Mouse (Mus musculus) layer of hippocampus, adult 18-20 months (tissue): Measurements from ENCODE around the gene Mical1. TPM values are rescaled to one million over a fixed set of nuclear protein-coding genes. Genes with fewer than 3 reads are reported as not detected.

Source experiments
- DNase-seq, 2 experiments: peaks; one replicate each; pipeline ENCODE4 v3.0.0; 2022; ENCODE audit warnings: low spot score in 2 of 2
- long read RNA-seq: library from polyadenylated mRNA; stranded (forward); transcript quantifications from one replicate; pipeline ENCODE4 v2.0.0, GENCODE M21; 2021
- total RNA-seq, 2 experiments: library from RNA; stranded (reverse); gene quantifications; 2 replicates each; pipeline ENCODE4 v1.2.3; 2021

The Mical1 gene
- total RNA-seq, result 10 to 100 TPM; 15.2 to 18.0 TPM
- long read RNA-seq, partial matches to known transcripts, result 5 of 14 reads
- long read RNA-seq, other reads (novel, unspliced or antisense), result 6 of 14 reads

- peak in 1 of 2 experiments; percentile 39 for DNase-seq
Measured at GRCm38 (mm10) chr10:41476171-41477017, at the start of gene Mical1. Gene Mical1, plus strand, starts transcription at chr10:41476314.

GRCm38 (mm10) chr10:41426368-41426767 is 49.7 kb upstream of the Mical1 start:
- DNase-seq, result no peak

DNA sequence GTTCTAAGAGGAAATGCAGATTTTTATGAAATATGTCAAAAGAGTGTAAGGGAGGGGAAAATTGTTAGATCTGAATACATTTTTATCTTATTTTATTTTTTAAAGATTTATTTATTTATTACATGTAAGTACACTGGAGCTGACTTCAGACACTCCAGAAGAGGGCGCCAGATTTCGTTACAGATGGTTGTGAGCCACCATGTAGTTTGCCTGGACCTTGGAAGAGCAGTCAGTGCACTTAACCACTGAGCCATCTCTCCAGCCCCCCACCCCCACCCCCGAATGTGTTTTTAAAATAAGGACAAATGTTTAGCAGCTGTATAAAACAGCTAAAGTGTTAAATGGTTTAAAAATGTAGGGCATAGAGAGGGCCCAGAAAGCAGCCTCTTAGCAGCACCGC is 41.5 kb upstream of the Mical1 start:
- peak; percentile 21 to 74 for DNase-seq

- no peak for DNase-seq
Measured at GRCm38 (mm10) chr10:41435141-41435540, 41.0 kb upstream of the Mical1 start.

GRCm38 (mm10) chr10:41448216-41448615 is 27.9 kb upstream of the Mical1 start:
- no peak for DNase-seq

- DNase-seq, result peak in 1 of 2 experiments; percentile 9
Measured at GRCm38 (mm10) chr10:41449684-41450083, 26.4 kb upstream of the Mical1 start.

- DNase-seq, result peak; percentile 90 to 97
Measured at GRCm38 (mm10) chr10:41450137-41450670, 25.9 kb upstream of the Mical1 start, which contains the start of gene Zbtb24. Gene Zbtb24, plus strand, starts transcription at chr10:41450383.

- no peak for DNase-seq
Measured at GRCm38 (mm10) chr10:41450780-41451522, 25.2 kb upstream of the Mical1 start.

DNA sequence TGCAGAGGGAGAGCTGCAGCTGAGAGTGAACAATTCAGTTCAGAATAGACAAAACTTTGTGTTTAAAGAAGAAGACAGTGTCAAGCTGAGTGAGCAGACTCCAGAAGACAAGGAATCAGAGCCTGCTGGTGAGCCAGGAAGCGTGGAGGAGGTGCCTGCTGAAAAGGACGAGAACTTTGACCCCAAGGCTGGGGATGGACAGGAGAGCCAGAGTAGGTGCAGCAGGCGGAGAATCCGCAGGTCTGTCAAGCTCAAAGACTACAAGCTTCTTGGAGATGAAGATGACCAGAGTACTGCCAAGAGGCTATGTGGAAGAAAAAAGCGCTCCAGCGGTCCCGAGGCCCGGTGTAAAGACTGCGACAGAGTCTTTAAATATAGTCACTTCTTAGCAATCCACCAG is 24.5 kb upstream of the Mical1 start:
- no peak for DNase-seq

- DNase-seq, result no peak
Measured at GRCm38 (mm10) chr10:41452791-41453190, 23.3 kb upstream of the Mical1 start.

- DNase-seq, result no peak
Measured at GRCm38 (mm10) chr10:41459990-41460389, 16.1 kb upstream of the Mical1 start.

GRCm38 (mm10) chr10:41460501-41460900 is 15.6 kb upstream of the Mical1 start:
- no peak for DNase-seq

DNA sequence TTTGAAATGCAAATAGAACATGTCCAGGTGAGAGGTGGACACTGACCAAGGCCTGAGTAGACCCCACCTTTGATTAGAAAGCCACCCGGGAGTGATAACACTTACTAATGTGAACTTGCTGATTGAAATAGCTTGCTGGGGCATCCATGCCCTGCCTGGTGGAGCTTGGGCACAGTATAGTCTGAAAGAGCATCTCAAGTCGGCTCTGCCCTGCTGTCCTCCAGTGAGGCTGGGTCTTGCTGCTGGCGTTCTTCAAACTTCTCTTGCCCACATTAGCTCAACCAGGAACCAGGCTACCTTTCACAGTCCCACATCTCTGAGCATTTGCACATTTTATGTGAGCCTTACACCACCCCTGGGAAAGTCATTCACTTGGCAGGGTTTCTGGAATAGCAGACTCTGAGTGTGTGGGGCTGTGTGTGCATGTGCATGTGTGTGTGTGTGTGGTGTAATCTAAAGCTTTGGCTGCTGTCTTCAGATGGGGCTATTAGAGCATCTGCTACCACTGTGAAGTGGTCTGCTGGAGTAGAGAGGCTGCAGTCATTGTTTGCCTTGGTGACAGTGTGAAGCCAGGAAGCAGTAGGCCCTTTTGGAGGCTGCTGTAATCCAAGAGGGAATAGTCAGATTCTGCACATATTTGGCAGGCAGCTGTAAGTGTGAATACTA is 14.9 kb upstream of the Mical1 start:
- DNase-seq, result no peak

DNA sequence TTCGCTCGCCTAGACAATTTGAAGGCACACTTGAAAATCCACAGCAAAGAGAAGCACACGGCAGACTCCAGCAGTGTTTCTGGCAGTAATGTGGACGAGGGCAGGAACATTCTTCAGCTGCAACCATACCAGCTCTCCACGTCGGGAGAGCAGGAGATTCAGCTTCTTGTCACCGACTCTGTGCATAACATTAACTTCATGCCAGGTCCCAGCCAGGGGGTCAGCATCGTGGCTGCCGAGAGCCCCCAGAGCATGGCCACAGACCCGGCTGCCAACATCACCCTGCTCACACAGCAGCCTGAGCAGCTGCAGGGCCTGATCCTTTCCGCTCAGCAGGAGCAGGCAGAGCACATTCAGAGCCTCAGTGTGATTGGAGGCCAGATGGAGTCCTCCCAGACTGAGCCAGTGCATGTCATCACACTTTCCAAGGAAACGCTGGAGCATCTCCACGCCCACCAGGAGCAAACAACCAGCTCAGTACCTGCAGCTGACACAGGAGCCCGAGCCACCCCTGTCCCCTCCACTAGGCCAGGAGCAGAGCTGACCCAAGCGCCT is 11.6 kb upstream of the Mical1 start:
- no peak for DNase-seq

DNA sequence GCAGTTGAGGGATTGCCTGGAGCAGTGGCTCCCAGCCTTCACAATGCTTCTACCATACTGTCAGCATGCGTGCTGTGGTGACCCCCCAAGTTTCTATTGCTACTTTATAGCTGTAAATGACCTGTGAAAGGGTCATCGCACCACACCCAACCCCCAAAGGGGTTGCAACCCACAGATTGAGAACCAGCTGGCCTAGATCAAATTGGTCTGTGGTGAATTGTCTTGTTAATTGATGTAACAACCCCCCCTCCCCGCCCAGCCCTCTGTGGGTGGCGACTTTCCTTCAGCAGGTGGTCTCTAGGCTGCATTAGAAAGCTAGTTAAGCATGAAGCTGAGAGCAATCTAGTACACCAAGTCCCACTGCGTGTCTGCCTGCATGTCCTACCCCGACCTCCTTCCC is 8.8 kb upstream of the Mical1 start:
- DNase-seq, result no peak

- DNase-seq, result no peak
Measured at GRCm38 (mm10) chr10:41470693-41471092, 5.4 kb upstream of the Mical1 start.

- DNase-seq, result no peak
Measured at GRCm38 (mm10) chr10:41472534-41472933, 3.6 kb upstream of the Mical1 start.

DNA sequence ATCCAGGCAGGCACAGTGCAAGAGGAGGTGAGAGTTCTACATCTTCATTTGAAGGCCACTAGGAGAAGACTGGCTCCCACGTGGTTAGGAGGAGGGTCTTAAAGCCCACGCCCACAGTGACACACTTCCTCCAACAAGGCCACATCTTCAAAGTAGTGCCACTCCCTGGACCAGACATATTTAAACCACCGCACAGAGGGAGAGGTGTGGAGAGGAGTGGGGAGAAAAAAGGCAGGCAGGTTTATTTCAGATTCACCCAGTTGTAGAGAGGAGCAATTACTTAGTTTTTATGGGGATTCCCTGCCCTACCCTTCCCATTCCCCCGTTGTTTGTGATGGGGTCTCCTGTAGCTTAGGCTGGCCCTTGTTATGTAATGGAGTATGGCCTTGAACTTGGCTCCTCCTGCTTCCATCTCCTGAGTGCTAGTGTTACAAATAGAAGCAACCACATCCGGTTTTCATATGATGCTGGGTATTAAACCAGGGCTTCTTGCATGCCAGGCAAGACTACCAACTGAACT is 3.1 kb upstream of the Mical1 start:
- DNase-seq, result no peak

GRCm38 (mm10) chr10:41473782-41474468 is 2.2 kb upstream of the Mical1 start:
- DNase-seq, result no peak

DNA sequence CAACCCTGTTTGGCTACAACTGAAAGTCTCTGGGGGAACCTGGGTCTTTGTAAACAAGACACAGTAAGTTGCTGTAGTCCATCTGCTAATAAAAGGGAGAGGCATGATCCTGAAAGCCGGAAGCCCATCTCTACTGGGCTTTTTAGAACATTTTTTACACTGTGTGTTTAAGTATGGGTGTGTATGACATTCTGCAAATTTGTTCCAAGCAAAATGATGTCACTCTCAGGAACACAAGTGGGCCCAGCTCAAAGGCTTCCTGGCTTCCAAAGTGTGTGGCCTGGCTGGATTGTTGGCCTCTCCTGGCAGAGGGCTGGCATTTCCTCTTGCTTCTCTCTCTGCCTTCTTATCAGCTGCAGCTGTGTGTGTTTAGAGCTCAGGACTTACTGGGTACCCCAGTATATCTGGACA is 1.1 kb upstream of the Mical1 start:
- no peak for DNase-seq
